Mouse (Mus musculus) forebrain, postnatal 0 days (tissue): ENCODE measurements around the gene Zdhhc22. TPM values are rescaled to one million over a fixed set of nuclear protein-coding genes. Genes with fewer than 3 reads are reported as not detected.

Experiments
- ATAC-seq: fragments of 200-750 bp; cut with Nextera tagmentation; 2 replicates; pipeline ENCODE4 v1.8.0; 2017; ENCODE audit warnings: mild to moderate bottlenecking, moderate library complexity
- DNase-seq: peaks from one replicate; pipeline ENCODE4 v3.0.0-alpha.2; 2015
- H3K27ac ChIP-seq: fragments of 300-500 bp; sonication (generic); 2 replicates; pipeline ENCODE4 v1.5.1; 2014; ENCODE audit warnings: low read depth, mild to moderate bottlenecking, antibody characterized with exemption, low read length, moderate library complexity, mixed read lengths
- H3K27me3 ChIP-seq: fragments of 300-500 bp; sonication (generic); 2 replicates; pipeline ENCODE4 v1.6.1; 2014; ENCODE audit warnings: mild to moderate bottlenecking, low read length, mixed read lengths; ENCODE audit not compliant: insufficient read depth
- H3K36me3 ChIP-seq: fragments of 300-500 bp; sonication (generic); 2 replicates; pipeline ENCODE4 v1.6.1; 2014; ENCODE audit warnings: mild to moderate bottlenecking, moderate library complexity; ENCODE audit not compliant: insufficient read depth
- H3K4me1 ChIP-seq: fragments of 300-500 bp; sonication (generic); 2 replicates; pipeline ENCODE4 v1.6.1; 2014; ENCODE audit warnings: antibody characterized with exemption; ENCODE audit not compliant: insufficient read depth
- H3K4me2 ChIP-seq: fragments of 300-500 bp; sonication (generic); 2 replicates; pipeline ENCODE4 v1.6.1; 2014; ENCODE audit warnings: low read depth, mild to moderate bottlenecking, moderate library complexity
- H3K4me3 ChIP-seq: fragments of 300-500 bp; sonication (generic); 2 replicates; pipeline ENCODE4 v1.5.1; 2014; ENCODE audit warnings: low read depth, low read length, mixed read lengths
- H3K9ac ChIP-seq: fragments of 300-500 bp; sonication (generic); 2 replicates; pipeline ENCODE4 v1.6.1; 2014; ENCODE audit warnings: mild to moderate bottlenecking
- H3K9me3 ChIP-seq: fragments of 300-500 bp; sonication (generic); 2 replicates; pipeline ENCODE4 v1.6.1; 2016; ENCODE audit warnings: low read length
- CTCF ChIP-seq: sonication (generic); IDR thresholded peaks from 2 replicates; pipeline ENCODE4 v1.5.1; 2016; ENCODE audit warnings: antibody characterized with exemption, control low read depth, low read depth
- WGBS: fragments of 180-500 bp; shearing (Covaris S2); extraction: QIAGEN DNeasy Blood & Tissue Kit; methylation state at CpG from one replicate; pipeline ENCODE4 v1.1.7; 2014; 5-methylcytosine and 5-hydroxymethylcytosine counted together
- polyA plus RNA-seq: library from polyadenylated mRNA; unstranded; fragments of >200 nt; fragmentation: Nextera tagmentation; extraction: Ambion mirVana; gene quantifications from 2 replicates; pipeline ENCODE4 v1.2.1, GENCODE M21; 2015
- total RNA-seq: library from RNA; depleted of rRNA; stranded (reverse); fragments of >200 nt; gene quantifications from 2 replicates; pipeline ENCODE4 v1.2.3, GENCODE M21; 2014

The Zdhhc22 gene
- total and polyA plus RNA-seq, 2 experiments from 2014 or later = 12.5 to 21.7 TPM

- WGBS = 7% methylated on average over 26 of the region's 26 CpGs
- peak; percentile 30 for ATAC-seq
- H3K9me3 ChIP-seq = no peaks in the 10 kb centered on the region
- H3K27ac ChIP-seq = peak overlapping the region; percentile 98
- H3K4me2 ChIP-seq = peak overlapping the region; percentile 78
- H3K4me3 ChIP-seq = peak overlapping the region; percentile 57
- peaks cover 3% of the 10 kb centered on the region; the same call in 1 of the 2 replicates for H3K36me3 ChIP-seq
- H3K27me3 ChIP-seq = no peaks in the 10 kb centered on the region
- no peak for DNase-seq
- TF ChIP-seq CTCF = no peak
- H3K9ac ChIP-seq = peak overlapping the region; percentile 81
- H3K4me1 ChIP-seq = peaks cover 26% of the 10 kb centered on the region
These were observed 42.4 kb downstream of the Zdhhc22 start for GRCm38 (mm10) chr12:86947681-86948401.

GRCm38 (mm10) chr12:86946862-86947574 lies 43.2 kb downstream of the Zdhhc22 start, which contains the start of gene Cipc:
Gene Cipc, plus strand, starts transcription at chr12:86947043.
- WGBS = under 1% methylated on average over 63 of the region's 64 CpGs
- Histone ChIP-seq H3K4me2 (peak within 1 kb of the TSS; percentile 78), H3K36me3 (no peaks in the 10 kb centered on the region), H3K9me3 (no peaks in the 10 kb centered on the region), H3K4me3 (peak within 1 kb of the TSS; percentile 57), H3K9ac (peak within 1 kb of the TSS; percentile 81), H3K4me1 (peaks cover 33% of the 10 kb centered on the region), H3K27me3 (no peaks in the 10 kb centered on the region), H3K27ac (peak within 1 kb of the TSS; percentile 98)
- DNase-seq = peak; percentile 99
- TF ChIP-seq CTCF = peak; percentile 28
- ATAC-seq = peak; percentile 98

- H3K9me3 ChIP-seq = no peaks in the 10 kb centered on the region
- H3K27me3 ChIP-seq = no peaks in the 10 kb centered on the region
- peak overlapping the region; percentile 98 for H3K27ac ChIP-seq
- peak overlapping the region; percentile 57 for H3K4me3 ChIP-seq
- no peaks in the 10 kb centered on the region for H3K36me3 ChIP-seq
- under 1% methylated on average over 17 of the region's 17 CpGs for WGBS
- peak; percentile 71 for DNase-seq
- peak overlapping the region; percentile 81 for H3K9ac ChIP-seq
- ATAC-seq = no peak
- peak overlapping the region; percentile 78 for H3K4me2 ChIP-seq
- H3K4me1 ChIP-seq = peaks cover 40% of the 10 kb centered on the region
- TF ChIP-seq CTCF = no peak
These were observed 43.9 kb downstream of the Zdhhc22 start for GRCm38 (mm10) chr12:86946301-86946781.

GRCm38 (mm10) chr12:86945126-86945525 lies 45.1 kb downstream of the Zdhhc22 start:
- Histone ChIP-seq H3K4me1 (peaks cover 49% of the 10 kb centered on the region), H3K4me3 (no peak overlapping the region), H3K27ac (0 out of 2 replicates have a peak overlapping the region, but pooled peaks have one; percentile 41), H3K9me3 (no peaks in the 10 kb centered on the region), H3K4me2 (no peak overlapping the region), H3K27me3 (no peaks in the 10 kb centered on the region), H3K36me3 (no peaks in the 10 kb centered on the region), H3K9ac (no peak overlapping the region)
- TF ChIP-seq CTCF = peak; percentile 92
- DNase-seq (peak; percentile 94), ATAC-seq (no peak)
- under 1% methylated on average over 4 of the region's 4 CpGs for WGBS

GRCm38 (mm10) chr12:86943421-86943820 lies 46.8 kb downstream of the Zdhhc22 start:
- Histone ChIP-seq H3K9ac (no peak overlapping the region), H3K36me3 (no peaks in the 10 kb centered on the region), H3K27me3 (no peaks in the 10 kb centered on the region), H3K27ac (no peak overlapping the region), H3K4me2 (no peak overlapping the region), H3K9me3 (no peaks in the 10 kb centered on the region), H3K4me3 (no peak overlapping the region), H3K4me1 (peaks cover 39% of the 10 kb centered on the region)
- no peak for ATAC-seq
- 87% methylated on average over 8 of the region's 8 CpGs for WGBS
- no peak for TF ChIP-seq CTCF
- no peak for DNase-seq

GRCm38 (mm10) chr12:86941734-86942486 lies 48.3 kb downstream of the Zdhhc22 start:
- Histone ChIP-seq H3K36me3 (no peaks in the 10 kb centered on the region), H3K9me3 (no peaks in the 10 kb centered on the region), H3K27ac (peak overlapping the region; percentile 94), H3K4me3 (no peak overlapping the region), H3K4me1 (peaks cover 31% of the 10 kb centered on the region), H3K9ac (peak overlapping the region; percentile 46), H3K27me3 (no peaks in the 10 kb centered on the region), H3K4me2 (peak overlapping the region; percentile 16)
- 5% methylated on average over 5 of the region's 5 CpGs for WGBS
- DNase-seq = peak; percentile 88
- TF ChIP-seq CTCF = no peak
- peak; percentile 54 for ATAC-seq
